Mouse (Mus musculus): ENCODE data around the gene Tpt1.

The Tpt1 gene

DNA sequence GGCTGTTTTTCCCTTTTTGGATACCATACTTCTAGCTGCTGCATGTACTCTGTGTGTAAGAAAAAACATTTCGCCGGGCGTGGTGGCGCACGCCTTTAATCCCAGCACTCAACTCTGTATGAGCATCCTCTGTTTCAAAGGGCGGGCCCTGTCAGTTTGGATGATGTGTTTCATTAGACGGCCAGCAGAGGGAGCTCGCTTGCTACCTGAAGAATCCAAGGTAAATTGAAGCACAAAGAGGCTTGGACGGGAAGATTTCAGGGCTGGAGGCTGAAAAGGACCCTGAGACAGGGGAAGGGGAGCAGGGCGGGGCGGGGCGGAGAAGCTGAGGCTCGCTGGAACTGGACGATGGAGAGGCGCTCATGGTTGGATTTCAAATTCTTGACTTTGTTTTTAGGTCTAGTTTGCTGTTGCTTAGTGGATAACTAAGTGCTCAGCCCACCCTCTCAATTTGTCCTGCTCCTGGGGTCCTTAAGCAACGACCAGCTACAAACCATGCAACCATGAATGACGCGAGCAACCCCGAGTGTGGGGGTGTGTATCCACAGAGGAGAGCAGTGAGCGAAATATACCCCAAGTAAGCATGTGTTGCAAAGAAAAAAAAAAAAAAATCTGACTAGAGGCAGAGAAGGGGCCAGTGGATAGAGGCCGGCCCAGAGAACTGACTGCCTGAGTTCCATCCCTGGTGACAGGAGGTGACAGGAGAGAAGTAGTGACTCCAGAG, 31.6 kb downstream of the Tpt1 start:
- DNase-seq (ENCODE audit: low spot score in 2 of 2): peak; percentile 89 to 91

DNA sequence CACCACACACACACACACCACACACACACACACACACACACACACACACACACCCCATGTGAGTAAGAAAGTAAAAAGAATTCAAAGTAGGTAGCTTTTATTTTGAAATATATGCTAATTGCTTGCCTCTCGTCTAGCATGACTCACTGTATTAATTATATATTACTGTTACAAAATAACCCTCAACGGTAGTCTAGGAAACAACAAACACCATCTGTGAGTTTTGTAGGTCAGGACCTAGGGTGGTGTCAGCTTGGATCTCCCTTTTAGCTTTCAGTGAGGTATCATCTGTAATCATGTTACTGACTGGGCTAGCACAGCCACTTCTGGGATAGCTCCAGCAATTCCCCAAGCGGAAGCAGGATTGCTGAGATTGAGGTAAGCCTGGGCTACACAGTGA, 32.4 kb downstream of the Tpt1 start:
- no peak for DNase-seq (ENCODE audit: low spot score in 2 of 2)

DNA sequence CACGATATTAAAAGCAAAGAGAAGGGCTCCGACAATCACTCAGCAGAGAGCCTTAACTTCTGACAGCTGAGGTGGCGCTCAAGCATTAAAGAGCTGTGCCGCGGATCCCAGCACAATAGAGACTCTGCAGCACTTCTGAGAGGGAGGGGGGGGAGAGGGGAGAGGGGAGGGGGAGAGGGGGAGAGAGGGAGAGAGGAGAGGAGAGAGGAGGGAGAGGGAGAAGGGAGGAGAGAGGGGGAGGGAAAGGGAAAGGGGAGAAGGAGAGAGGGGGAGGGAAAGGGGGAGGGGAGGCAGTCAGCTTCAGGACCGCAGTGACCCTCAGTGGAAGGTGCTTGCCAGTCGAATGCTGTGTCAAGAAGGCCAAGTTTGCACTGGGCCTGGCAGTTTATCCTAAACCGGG, 34.1 kb downstream of the Tpt1 start:
- DNase-seq (ENCODE audit: low spot score in 2 of 2): no peak

DNA sequence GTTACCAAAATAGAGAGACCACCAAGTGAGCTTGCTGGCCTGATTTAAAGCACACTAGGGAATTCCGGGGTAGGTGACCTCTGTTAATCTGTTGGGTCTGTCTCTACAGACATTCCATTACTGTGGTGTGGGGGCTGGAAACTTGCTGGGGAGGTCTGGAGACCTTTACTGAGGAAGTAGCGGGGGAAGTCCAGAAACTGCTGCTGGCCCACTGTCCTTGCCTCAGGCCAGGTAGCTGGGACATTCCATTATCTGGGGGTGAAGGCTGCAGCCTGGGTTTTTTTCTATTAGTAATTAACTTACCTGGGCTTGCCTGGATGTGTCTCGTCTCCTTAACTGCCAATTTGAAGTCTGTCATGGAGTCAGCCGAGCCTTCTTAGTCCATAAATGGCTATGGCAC, 37.0 kb downstream of the Tpt1 start:
- no peak for DNase-seq (ENCODE audit: low spot score in 2 of 2)

DNA sequence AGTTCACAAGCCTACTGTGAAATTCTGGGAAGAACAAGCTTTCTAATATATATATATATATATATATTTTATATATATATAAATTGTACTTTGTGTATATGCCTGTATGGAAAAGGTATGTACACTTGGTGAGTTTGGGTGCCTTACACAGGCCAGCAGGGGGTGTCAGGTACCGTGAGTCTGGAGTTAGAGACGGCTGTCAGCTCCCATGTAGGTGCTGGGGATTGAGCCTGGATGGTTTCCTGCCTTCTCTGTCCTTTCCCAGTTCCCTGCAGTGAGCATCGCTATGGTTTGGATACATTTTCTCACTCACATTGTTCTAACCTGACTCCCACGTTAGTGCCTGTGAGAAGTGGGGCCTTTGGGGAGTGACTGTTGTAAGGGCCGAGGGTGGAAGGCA, 38.4 kb downstream of the Tpt1 start:
- DNase-seq (ENCODE audit: low spot score in 2 of 2): no peak

DNA sequence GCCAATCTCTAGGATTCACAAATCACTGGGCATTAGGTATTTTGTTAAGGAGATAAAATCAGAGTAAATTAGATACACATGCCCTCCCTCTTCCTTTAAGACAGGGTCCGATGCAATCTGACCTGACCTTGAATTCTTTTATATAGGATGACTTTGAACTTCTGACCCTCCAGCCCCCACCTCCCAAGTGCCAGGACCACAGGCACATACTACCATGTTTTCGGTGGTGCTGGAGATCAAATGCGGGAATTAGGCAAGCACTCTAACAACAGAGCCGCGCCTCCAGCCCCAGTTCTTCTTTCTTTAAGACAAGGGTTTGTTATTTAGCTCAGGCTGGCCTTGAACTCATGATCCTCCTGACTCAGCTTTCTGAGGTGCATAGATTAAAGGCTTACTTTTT, 39.0 kb downstream of the Tpt1 start:
- no peak for DNase-seq (ENCODE audit: low spot score in 2 of 2)

DNA sequence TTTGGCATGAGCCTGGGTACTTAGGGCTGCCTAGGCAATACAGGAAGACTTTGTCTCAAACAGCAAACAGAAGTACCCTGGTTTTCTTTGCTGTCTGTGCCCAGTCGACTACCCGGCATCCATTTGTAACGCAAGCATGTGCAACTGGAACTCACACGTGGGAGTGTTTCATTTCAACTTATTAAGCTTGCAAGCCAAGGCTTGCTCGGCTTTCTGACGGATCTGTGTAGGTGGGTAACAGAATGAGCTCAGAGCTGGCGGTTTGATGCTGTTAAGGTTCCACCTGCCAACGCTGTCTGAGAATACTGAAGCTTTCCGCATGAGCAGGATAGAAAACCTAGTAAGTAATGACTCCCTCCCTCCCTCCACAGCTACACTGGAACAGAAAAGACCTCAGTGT, 47.2 kb downstream of the Tpt1 start:
- DNase-seq (ENCODE audit: low spot score in 2 of 2): peak; percentile 83 to 92

Measured in right cerebral cortex, postnatal 10 days (tissue).